Mouse (Mus musculus) midbrain, embryonic 12.5 days (tissue): Measurements from ENCODE around the gene Lenep. TPM values are rescaled to one million over a fixed set of nuclear protein-coding genes. Genes with fewer than 3 reads are reported as not detected.
A peak's percentile ranks its signal among the peaks of the same experiment; 100 is the strongest.

Experiments used
- ATAC-seq: fragments of 200-750 bp; cut with Nextera tagmentation; 2 replicates; pipeline ENCODE4 v1.8.0; 2017; ENCODE audit warnings: low read depth, moderate TSS enrichment, moderate library complexity; ENCODE audit not compliant: low FRiP score
- H3K27ac ChIP-seq: fragments of 300-500 bp; sonication (generic); replicated peaks from 2 replicates; pipeline ENCODE4 v1.5.1; 2016; ENCODE audit warnings: mild to moderate bottlenecking
- H3K27me3 ChIP-seq: fragments of 300-500 bp; sonication (generic); 2 replicates; pipeline ENCODE4 v1.6.1; 2016; ENCODE audit warnings: mild to moderate bottlenecking
- H3K36me3 ChIP-seq: fragments of 300-500 bp; sonication (generic); 2 replicates; pipeline ENCODE4 v1.6.1; 2016
- H3K4me1 ChIP-seq: fragments of 300-500 bp; sonication (generic); 2 replicates; pipeline ENCODE4 v1.6.1; 2016
- H3K4me2 ChIP-seq: fragments of 300-500 bp; sonication (generic); replicated peaks from 2 replicates; pipeline ENCODE4 v1.6.1; 2016; ENCODE audit warnings: mild to moderate bottlenecking, moderate library complexity
- H3K4me3 ChIP-seq: fragments of 300-500 bp; sonication (generic); 2 replicates; pipeline ENCODE4 v1.5.1; 2016; ENCODE audit warnings: mild to moderate bottlenecking
- H3K9ac ChIP-seq: fragments of 300-500 bp; sonication (generic); replicated peaks from 2 replicates; pipeline ENCODE4 v1.6.1; 2016; ENCODE audit warnings: mild to moderate bottlenecking, moderate library complexity
- H3K9me3 ChIP-seq: fragments of 300-500 bp; sonication (generic); 2 replicates; pipeline ENCODE4 v1.6.1; 2016; ENCODE audit warnings: mild to moderate bottlenecking
- WGBS: fragments of 180-500 bp; shearing (Covaris S2); methylation state at CpG from one replicate; pipeline ENCODE4 v1.1.7; 2016; 5-methylcytosine and 5-hydroxymethylcytosine counted together
- polyA plus RNA-seq: library from polyadenylated mRNA; unstranded; fragments of >200 nt; fragmentation: Nextera tagmentation; extraction: Ambion mirVana; gene quantifications from 2 replicates; pipeline ENCODE4 v1.2.1, GENCODE M21; 2016

Gene Lenep
- polyA plus RNA-seq, 1 experiment from 2014 or later, result 1.5 TPM

GRCm38 (mm10) chr3:89359630-89360029 is 43.0 kb downstream of the Lenep start:
- no peak overlapping the region for H3K4me3 ChIP-seq
- H3K27ac ChIP-seq, result no peak overlapping the region
- no peaks in the 10 kb centered on the region for H3K9me3 ChIP-seq
- H3K4me1 ChIP-seq, result no peaks in the 10 kb centered on the region
- H3K36me3 ChIP-seq, result no peaks in the 10 kb centered on the region
- ATAC-seq, result no peak
- peaks cover 18% of the 10 kb centered on the region for H3K27me3 ChIP-seq
- WGBS, result 74% methylated on average over 6 of the region's 6 CpGs
- H3K4me2 ChIP-seq, result no peak overlapping the region
- no peak overlapping the region for H3K9ac ChIP-seq

GRCm38 (mm10) chr3:89356029-89356428 is 46.6 kb downstream of the Lenep start:
- H3K4me3 ChIP-seq, result no peak overlapping the region
- no peaks in the 10 kb centered on the region for H3K4me1 ChIP-seq
- WGBS, result 73% methylated on average over 9 of the region's 9 CpGs
- H3K27ac ChIP-seq, result no peak overlapping the region
- H3K9ac ChIP-seq, result no peak overlapping the region
- H3K9me3 ChIP-seq, result no peaks in the 10 kb centered on the region
- ATAC-seq, result no peak
- H3K36me3 ChIP-seq, result no peaks in the 10 kb centered on the region
- H3K4me2 ChIP-seq, result no peak overlapping the region
- H3K27me3 ChIP-seq, result peaks cover 47% of the 10 kb centered on the region

GRCm38 (mm10) chr3:89355512-89355902 is 47.1 kb downstream of the Lenep start:
- Histone ChIP-seq H3K4me2 (no peak overlapping the region), H3K27me3 (peaks cover 52% of the 10 kb centered on the region), H3K9ac (no peak overlapping the region), H3K36me3 (no peaks in the 10 kb centered on the region), H3K4me1 (peaks cover 2% of the 10 kb centered on the region; the same call in 1 of the 2 replicates), H3K9me3 (no peaks in the 10 kb centered on the region), H3K27ac (no peak overlapping the region), H3K4me3 (no peak overlapping the region)
- no peak for ATAC-seq
- 86% methylated on average over 6 of the region's 6 CpGs for WGBS

- Histone ChIP-seq H3K4me3 (no peak overlapping the region), H3K27me3 (peaks cover 56% of the 10 kb centered on the region), H3K9ac (no peak overlapping the region), H3K4me2 (no peak overlapping the region), H3K27ac (no peak overlapping the region), H3K4me1 (peaks cover 6% of the 10 kb centered on the region; the same call in 1 of the 2 replicates), H3K36me3 (no peaks in the 10 kb centered on the region), H3K9me3 (no peaks in the 10 kb centered on the region)
- 0 out of 2 replicates have a peak, but pooled peaks have one; percentile 13 for ATAC-seq
- WGBS, result 21% methylated on average over 5 of the region's 5 CpGs
These were observed 47.6 kb downstream of the Lenep start for GRCm38 (mm10) chr3:89354816-89355511.

- Histone ChIP-seq H3K4me1 (peaks cover 20% of the 10 kb centered on the region), H3K27me3 (peaks cover 69% of the 10 kb centered on the region), H3K4me2 (no peak overlapping the region), H3K36me3 (no peaks in the 10 kb centered on the region), H3K27ac (no peak overlapping the region), H3K9ac (no peak overlapping the region), H3K9me3 (no peaks in the 10 kb centered on the region), H3K4me3 (no peak overlapping the region)
- ATAC-seq, result no peak
- WGBS, result 55% methylated on average over 5 of the region's 5 CpGs
These were observed 51.3 kb downstream of the Lenep start for GRCm38 (mm10) chr3:89351271-89351670.

Other genes with a start within 250 kb of the Lenep start
- gene Hcn3, start 242.6 kb downstream of the Lenep start, polyA plus RNA-seq, result 17.1 and 22.0 TPM in 2 replicates
- gene Clk2, start 238.0 kb downstream of the Lenep start, polyA plus RNA-seq, result 42.3 and 46.5 TPM in 2 replicates
- 94.2 and 97.1 TPM in 2 replicates for gene Scamp3, start 225.3 kb downstream of the Lenep start, polyA plus RNA-seq
- 29.5 and 30.3 TPM in 2 replicates for gene Fam189b, start 219.7 kb downstream of the Lenep start, polyA plus RNA-seq
- 42.4 and 45.8 TPM in 2 replicates for gene Gba, start 199.9 kb downstream of the Lenep start, polyA plus RNA-seq
- 105 and 107 TPM in 2 replicates for gene Thbs3, start 187.6 kb downstream of the Lenep start, polyA plus RNA-seq
- 183 and 185 TPM in 2 replicates for gene Mtx1, start 175.7 kb downstream of the Lenep start, polyA plus RNA-seq
- 3.8 and 5.2 TPM in 2 replicates for gene Muc1, start 173.7 kb downstream of the Lenep start, polyA plus RNA-seq
- 253 and 255 TPM in 2 replicates for gene Krtcap2, start 156.8 kb downstream of the Lenep start, polyA plus RNA-seq
- gene Trim46, start 156.5 kb downstream of the Lenep start, polyA plus RNA-seq, result 25.1 and 25.5 TPM in 2 replicates
- gene Dpm3, start 143.4 kb downstream of the Lenep start, polyA plus RNA-seq, result 72.2 and 76.1 TPM in 2 replicates
- gene Slc50a1, start 132.2 kb downstream of the Lenep start, polyA plus RNA-seq, result 38.1 and 39.6 TPM in 2 replicates
- 9.5 and 11.0 TPM in 2 replicates for gene Efna1, start 121.7 kb downstream of the Lenep start, polyA plus RNA-seq
- 10.7 and 11.1 TPM in 2 replicates for gene Efna3, start 79.8 kb downstream of the Lenep start, polyA plus RNA-seq
- 16.8 and 17.3 TPM in 2 replicates for gene Efna4, start 64.8 kb downstream of the Lenep start, polyA plus RNA-seq
- 35.0 and 37.0 TPM in 2 replicates for gene Adam15, start 52.8 kb downstream of the Lenep start, polyA plus RNA-seq
- gene Dcst2, start 40.8 kb downstream of the Lenep start, polyA plus RNA-seq, result 0.22 and 0.29 TPM in 2 replicates
- gene Dcst1, start 37.5 kb downstream of the Lenep start, polyA plus RNA-seq, result 0.20 and 0.65 TPM in 2 replicates
- 0.63 and 0.71 TPM in 2 replicates for gene Zbtb7b, start 8.0 kb downstream of the Lenep start, polyA plus RNA-seq
- gene Flad1, start 9.1 kb upstream of the Lenep start, polyA plus RNA-seq, result 34.4 and 34.7 TPM in 2 replicates
- 291 and 306 TPM in 2 replicates for gene Cks1b, start 15.6 kb upstream of the Lenep start, polyA plus RNA-seq
- 33.0 and 43.5 TPM in 2 replicates for gene Shc1, start 15.7 kb upstream of the Lenep start, polyA plus RNA-seq
- 52.5 and 58.3 TPM in 2 replicates for gene Pygo2, start 27.4 kb upstream of the Lenep start, polyA plus RNA-seq
- gene Pbxip1, start 33.9 kb upstream of the Lenep start, polyA plus RNA-seq, result 16.1 and 17.9 TPM in 2 replicates
- 73.7 and 77.9 TPM in 2 replicates for gene Pmvk, start 51.7 kb upstream of the Lenep start, polyA plus RNA-seq
- 1.8 and 3.0 TPM in 2 replicates for gene Kcnn3, start 117.4 kb upstream of the Lenep start, polyA plus RNA-seq